Mouse (Mus musculus): ENCODE measurements around the gene Pikfyve. TPM values are rescaled to one million over a fixed set of nuclear protein-coding genes. Genes with fewer than 3 reads are reported as not detected.

Pikfyve gene
- polyA plus RNA-seq, 1 experiment from 2014 or later: 24.2 TPM

GRCm38 (mm10) chr1:65178126-65178901 is 8.2 kb upstream of the Pikfyve start:
- H3K4me3 ChIP-seq (ENCODE audit: low read depth, low read length): peak overlapping the region; percentile 72
- H3K27me3 ChIP-seq (ENCODE audit: control insufficient read depth, insufficient read depth, low read length): no peaks in the 10 kb centered on the region
- DNase-seq (ENCODE audit: low spot score) (peak; percentile 95), ATAC-seq (replicated peaks; ENCODE audit: low FRiP score) (peak; percentile 84)
- peak overlapping the region; percentile 92 for H3K9ac ChIP-seq (ENCODE audit: low read length)
- no peaks in the 10 kb centered on the region for H3K9me3 ChIP-seq (ENCODE audit: control insufficient read depth, low read length)
- WGBS: 9% methylated on average over 27 of the region's 27 CpGs
- H3K4me2 ChIP-seq (ENCODE audit: low read depth, low read length, severe bottlenecking): peak overlapping the region; percentile 69
- H3K27ac ChIP-seq (ENCODE audit: low read depth, low read length): peak overlapping the region; percentile 97
- peaks cover 2% of the 10 kb centered on the region; the same call in 1 of the 2 replicates for H3K4me1 ChIP-seq (replicated peaks; ENCODE audit: control insufficient read depth, insufficient read depth, low read length)
- no peaks in the 10 kb centered on the region; the same call in 1 of the 2 replicates for H3K36me3 ChIP-seq (ENCODE audit: control insufficient read depth, insufficient read depth, low read length)

GRCm38 (mm10) chr1:65178902-65179432 is 7.5 kb upstream of the Pikfyve start:
- Histone ChIP-seq H3K36me3 (ENCODE audit: control insufficient read depth, insufficient read depth, low read length) (no peaks in the 10 kb centered on the region), H3K4me3 (ENCODE audit: low read depth, low read length) (peak overlapping the region; percentile 72), H3K9ac (ENCODE audit: low read length) (peak overlapping the region; percentile 92), H3K27ac (ENCODE audit: low read depth, low read length) (peak overlapping the region; percentile 97), H3K9me3 (ENCODE audit: control insufficient read depth, low read length) (no peaks in the 10 kb centered on the region), H3K27me3 (ENCODE audit: control insufficient read depth, insufficient read depth, low read length) (no peaks in the 10 kb centered on the region), H3K4me1 (replicated peaks; ENCODE audit: control insufficient read depth, insufficient read depth, low read length) (peaks cover 2% of the 10 kb centered on the region; the same call in 1 of the 2 replicates), H3K4me2 (ENCODE audit: low read depth, low read length, severe bottlenecking) (peak overlapping the region; percentile 69)
- DNase-seq (ENCODE audit: low spot score) (peak; percentile 99), ATAC-seq (replicated peaks; ENCODE audit: low FRiP score) (peak; percentile 93)
- under 1% methylated on average over 39 of the region's 39 CpGs for WGBS

GRCm38 (mm10) chr1:65179634-65180249 is 6.7 kb upstream of the Pikfyve start:
- Histone ChIP-seq H3K27ac (ENCODE audit: low read depth, low read length) (peak overlapping the region; percentile 97; the same call in 1 of the 2 replicates), H3K36me3 (ENCODE audit: control insufficient read depth, insufficient read depth, low read length) (no peaks in the 10 kb centered on the region), H3K9ac (ENCODE audit: low read length) (peak overlapping the region; percentile 92), H3K9me3 (ENCODE audit: control insufficient read depth, low read length) (no peaks in the 10 kb centered on the region), H3K4me1 (replicated peaks; ENCODE audit: control insufficient read depth, insufficient read depth, low read length) (peaks cover 2% of the 10 kb centered on the region; the same call in 1 of the 2 replicates), H3K4me2 (ENCODE audit: low read depth, low read length, severe bottlenecking) (peak overlapping the region; percentile 69), H3K4me3 (ENCODE audit: low read depth, low read length) (peak overlapping the region; percentile 72), H3K27me3 (ENCODE audit: control insufficient read depth, insufficient read depth, low read length) (no peaks in the 10 kb centered on the region)
- DNase-seq (ENCODE audit: low spot score) (peak; percentile 64), ATAC-seq (replicated peaks; ENCODE audit: low FRiP score) (no peak)
- 6% methylated on average over 11 of the region's 11 CpGs for WGBS

GRCm38 (mm10) chr1:65181459-65181858 is 5.0 kb upstream of the Pikfyve start:
- no peak for DNase-seq (ENCODE audit: low spot score)
- no peak for ATAC-seq (replicated peaks; ENCODE audit: low FRiP score)
- Histone ChIP-seq H3K4me1 (replicated peaks; ENCODE audit: control insufficient read depth, insufficient read depth, low read length) (peaks cover 6% of the 10 kb centered on the region; the same call in 1 of the 2 replicates), H3K9ac (ENCODE audit: low read length) (no peak overlapping the region), H3K27ac (ENCODE audit: low read depth, low read length) (no peak overlapping the region), H3K9me3 (ENCODE audit: control insufficient read depth, low read length) (no peaks in the 10 kb centered on the region), H3K36me3 (ENCODE audit: control insufficient read depth, insufficient read depth, low read length) (no peaks in the 10 kb centered on the region), H3K4me3 (ENCODE audit: low read depth, low read length) (no peak overlapping the region), H3K27me3 (ENCODE audit: control insufficient read depth, insufficient read depth, low read length) (no peaks in the 10 kb centered on the region), H3K4me2 (ENCODE audit: low read depth, low read length, severe bottlenecking) (no peak overlapping the region)
- 87% methylated on average over 5 of the region's 5 CpGs for WGBS

GRCm38 (mm10) chr1:65183994-65184393 is 2.5 kb upstream of the Pikfyve start:
- H3K36me3 ChIP-seq (ENCODE audit: control insufficient read depth, insufficient read depth, low read length): no peaks in the 10 kb centered on the region
- no peak overlapping the region for H3K4me2 ChIP-seq (ENCODE audit: low read depth, low read length, severe bottlenecking)
- no peaks in the 10 kb centered on the region for H3K27me3 ChIP-seq (ENCODE audit: control insufficient read depth, insufficient read depth, low read length)
- no peaks in the 10 kb centered on the region for H3K9me3 ChIP-seq (ENCODE audit: control insufficient read depth, low read length)
- ATAC-seq (replicated peaks; ENCODE audit: low FRiP score): no peak
- no peak overlapping the region for H3K9ac ChIP-seq (ENCODE audit: low read length)
- 83% methylated on average over 2 of the region's 2 CpGs for WGBS
- H3K4me1 ChIP-seq (replicated peaks; ENCODE audit: control insufficient read depth, insufficient read depth, low read length): peaks cover 6% of the 10 kb centered on the region; the same call in 1 of the 2 replicates
- no peak for DNase-seq (ENCODE audit: low spot score)
- no peak overlapping the region for H3K27ac ChIP-seq (ENCODE audit: low read depth, low read length)
- no peak overlapping the region for H3K4me3 ChIP-seq (ENCODE audit: low read depth, low read length)

- no peaks in the 10 kb centered on the region for H3K9me3 ChIP-seq (ENCODE audit: control insufficient read depth, low read length)
- ATAC-seq (replicated peaks; ENCODE audit: low FRiP score) (no peak), DNase-seq (ENCODE audit: low spot score) (no peak)
- no peak overlapping the region for H3K27ac ChIP-seq (ENCODE audit: low read depth, low read length)
- no peaks in the 10 kb centered on the region for H3K36me3 ChIP-seq (ENCODE audit: control insufficient read depth, insufficient read depth, low read length)
- peaks cover 6% of the 10 kb centered on the region; the same call in 1 of the 2 replicates for H3K4me1 ChIP-seq (replicated peaks; ENCODE audit: control insufficient read depth, insufficient read depth, low read length)
- no peak overlapping the region for H3K4me2 ChIP-seq (ENCODE audit: low read depth, low read length, severe bottlenecking)
- no peak overlapping the region for H3K4me3 ChIP-seq (ENCODE audit: low read depth, low read length)
- 90% methylated on average over 8 of the region's 8 CpGs for WGBS
- H3K27me3 ChIP-seq (ENCODE audit: control insufficient read depth, insufficient read depth, low read length): no peaks in the 10 kb centered on the region
- H3K9ac ChIP-seq (ENCODE audit: low read length): no peak overlapping the region
Observed at GRCm38 (mm10) chr1:65185011-65185410, 1.5 kb upstream of the Pikfyve start.

GRCm38 (mm10) chr1:65185524-65186205 is 818 bp upstream of the Pikfyve start:
- Histone ChIP-seq H3K9ac (ENCODE audit: low read length) (peak overlapping the region; percentile 59), H3K4me2 (ENCODE audit: low read depth, low read length, severe bottlenecking) (peak overlapping the region; percentile 79), H3K36me3 (ENCODE audit: control insufficient read depth, insufficient read depth, low read length) (no peaks in the 10 kb centered on the region), H3K9me3 (ENCODE audit: control insufficient read depth, low read length) (no peaks in the 10 kb centered on the region), H3K27ac (ENCODE audit: low read depth, low read length) (no peak overlapping the region), H3K27me3 (ENCODE audit: control insufficient read depth, insufficient read depth, low read length) (no peaks in the 10 kb centered on the region), H3K4me3 (ENCODE audit: low read depth, low read length) (peak overlapping the region; percentile 74), H3K4me1 (replicated peaks; ENCODE audit: control insufficient read depth, insufficient read depth, low read length) (peaks cover 6% of the 10 kb centered on the region; the same call in 1 of the 2 replicates)
- WGBS: 22% methylated on average over 12 of the region's 12 CpGs
- ATAC-seq (replicated peaks; ENCODE audit: low FRiP score): no peak; the same call in 1 of the 2 replicates
- DNase-seq (ENCODE audit: low spot score): no peak

- DNase-seq (ENCODE audit: low spot score) (no peak), ATAC-seq (replicated peaks; ENCODE audit: low FRiP score) (no peak; the same call in 1 of the 2 replicates)
Observed at GRCm38 (mm10) chr1:65187074-65187430, 569 bp downstream of the Pikfyve start.

More at GRCm38 (mm10) chr1:65187074-65187430, 569 bp downstream of the Pikfyve start:
- H3K27me3 ChIP-seq (ENCODE audit: control insufficient read depth, insufficient read depth, low read length): no peaks in the 10 kb centered on the region
- H3K9me3 ChIP-seq (ENCODE audit: control insufficient read depth, low read length): no peaks in the 10 kb centered on the region
- H3K4me2 ChIP-seq (ENCODE audit: low read depth, low read length, severe bottlenecking): peak overlapping the region; percentile 79
- H3K27ac ChIP-seq (ENCODE audit: low read depth, low read length): peak overlapping the region; percentile 80
- peak overlapping the region; percentile 73 for H3K9ac ChIP-seq (ENCODE audit: low read length)
- WGBS: under 1% methylated on average over 6 of the region's 6 CpGs
- peak overlapping the region; percentile 74 for H3K4me3 ChIP-seq (ENCODE audit: low read depth, low read length)
- H3K4me1 ChIP-seq (replicated peaks; ENCODE audit: control insufficient read depth, insufficient read depth, low read length): peaks cover 6% of the 10 kb centered on the region; the same call in 1 of the 2 replicates
- H3K36me3 ChIP-seq (ENCODE audit: control insufficient read depth, insufficient read depth, low read length): no peaks in the 10 kb centered on the region
